Mouse (Mus musculus) monocyte, adult 59 days (primary cell): ENCODE data around the gene Manf. TPM values are rescaled to one million over a fixed set of nuclear protein-coding genes. Genes with fewer than 3 reads are reported as not detected.

ENCODE experiments used
- total RNA-seq, 2 experiments: library from RNA; stranded (reverse); gene quantifications; one replicate each; pipeline ENCODE4 v1.2.4; 2023

Gene Manf
- 100 to 1,000 TPM; 137 to 169 TPM for total RNA-seq

DNA sequence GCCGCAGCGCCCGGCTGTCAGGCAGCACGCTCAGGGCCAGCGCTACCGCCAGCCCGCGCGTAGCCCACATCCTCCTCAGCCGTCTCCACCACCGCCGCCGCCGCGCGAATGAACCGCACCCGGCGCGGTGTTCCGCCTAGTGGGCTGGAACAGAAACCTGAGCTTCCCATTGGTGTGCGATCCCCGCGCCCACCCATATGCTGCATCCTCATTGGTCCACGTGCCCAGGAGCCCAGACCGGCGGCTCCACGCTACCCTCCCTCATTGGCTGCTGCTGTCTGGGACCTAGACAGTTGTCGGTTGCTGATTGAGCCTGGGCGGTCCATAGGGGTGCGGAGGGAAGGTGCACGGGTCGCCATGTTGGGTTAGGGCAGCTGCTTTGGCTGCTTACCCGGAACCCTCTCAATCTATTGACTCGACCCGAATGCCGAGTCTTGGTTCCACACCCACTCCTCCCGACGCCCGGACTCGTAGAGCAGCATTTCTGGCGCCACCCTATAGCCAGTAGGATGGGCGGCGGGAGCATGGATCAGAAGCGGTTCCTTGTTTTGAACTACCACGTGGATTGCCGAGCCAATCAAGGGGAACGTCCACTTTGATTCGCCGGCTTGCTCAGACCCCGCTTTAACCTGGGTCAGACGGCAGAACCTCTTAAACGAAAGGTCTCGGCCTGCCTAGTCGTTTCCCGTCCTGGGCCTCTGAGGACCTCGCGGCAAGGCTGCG is at the start of gene Manf:
Manf (minus strand) TSS at position 151 of the 723 bp plus-strand sequence.

DNA sequence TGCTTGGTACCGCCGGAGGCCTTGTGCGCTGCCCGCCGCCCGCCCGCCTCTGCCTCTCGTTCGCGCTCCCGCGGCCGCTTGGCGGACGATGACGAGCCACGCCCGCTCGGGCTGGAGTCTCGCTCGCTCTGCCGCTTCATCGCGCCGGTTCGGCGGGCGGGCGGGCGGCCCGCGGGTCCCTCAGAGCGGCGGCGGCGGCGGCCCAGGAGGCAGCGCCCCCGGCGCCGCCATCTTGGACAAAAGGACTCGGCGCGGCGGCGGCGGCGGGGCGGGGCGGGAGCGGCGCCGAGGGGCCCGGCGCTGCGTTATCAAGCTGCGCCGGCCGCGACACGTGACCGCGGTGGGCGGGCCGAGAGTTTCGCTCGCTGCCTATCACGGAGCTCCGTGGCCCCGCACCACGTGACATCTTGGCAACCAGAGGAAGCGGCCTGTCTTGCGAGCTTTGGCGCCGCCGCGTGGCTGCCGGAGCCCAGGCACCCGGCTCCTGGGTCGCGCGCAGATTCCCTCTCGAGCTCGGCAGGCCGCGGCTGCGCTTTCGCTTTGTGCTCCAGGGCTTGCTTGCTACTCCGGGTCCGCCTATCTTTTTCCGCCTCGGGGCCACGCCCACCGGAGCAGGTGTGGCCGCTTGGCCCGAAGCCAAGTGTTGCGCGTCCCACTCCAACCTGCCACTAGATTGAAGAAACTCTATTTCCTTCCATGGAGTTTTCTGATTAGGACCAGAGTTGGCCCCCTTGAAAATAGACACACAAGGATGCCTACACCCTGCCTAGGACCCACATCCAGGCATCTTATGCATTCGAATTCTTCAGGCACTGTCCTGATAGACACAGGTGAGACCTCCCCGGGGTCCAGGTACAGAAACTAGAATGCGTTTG is 4.7 kb downstream of the Manf start, which contains the start of gene Rbm15b:
Rbm15b (minus strand) TSS at position 601 of the 875 bp plus-strand sequence.

DNA sequence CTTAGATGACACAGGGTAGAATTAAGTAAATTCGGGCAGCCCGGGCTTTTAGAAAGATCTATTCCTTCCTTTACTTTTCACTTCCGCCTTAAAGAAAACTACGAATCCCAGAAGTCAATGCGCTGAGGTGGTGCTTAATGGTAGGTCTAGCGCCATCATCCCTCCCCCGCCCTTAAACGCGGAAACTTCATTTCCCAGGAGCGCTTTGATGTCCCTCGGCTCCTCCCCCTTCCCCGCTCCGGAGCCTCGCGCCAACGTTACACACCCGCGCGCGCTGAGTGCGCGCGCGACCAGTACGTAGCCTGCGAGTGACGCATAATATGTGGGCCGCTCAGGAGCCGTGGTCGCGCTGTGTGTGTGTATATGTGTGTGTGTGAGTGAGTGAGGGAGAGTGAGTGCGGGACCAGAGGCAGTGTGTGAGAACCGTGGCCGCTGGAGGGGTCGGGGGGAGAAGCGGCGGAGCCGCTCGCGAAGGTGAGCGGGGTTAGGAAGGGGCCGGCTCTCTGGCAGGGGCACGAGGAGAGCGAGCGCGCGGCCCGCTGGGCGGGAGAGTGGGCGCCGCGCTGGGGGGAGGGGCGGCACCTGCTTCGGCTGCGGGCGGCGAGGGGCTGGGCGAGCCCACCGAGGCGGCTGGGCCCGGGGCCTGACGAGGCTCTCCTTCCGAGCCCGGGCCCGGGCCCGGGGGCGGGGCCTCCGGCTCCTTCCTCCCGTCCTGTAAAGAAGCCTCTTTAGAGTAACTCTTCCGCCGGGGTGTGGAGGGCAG is 70.0 kb downstream of the Manf start, which contains the start of gene Dcaf1:
Dcaf1 (plus strand) TSS at position 257 of the 763 bp plus-strand sequence.

DNA sequence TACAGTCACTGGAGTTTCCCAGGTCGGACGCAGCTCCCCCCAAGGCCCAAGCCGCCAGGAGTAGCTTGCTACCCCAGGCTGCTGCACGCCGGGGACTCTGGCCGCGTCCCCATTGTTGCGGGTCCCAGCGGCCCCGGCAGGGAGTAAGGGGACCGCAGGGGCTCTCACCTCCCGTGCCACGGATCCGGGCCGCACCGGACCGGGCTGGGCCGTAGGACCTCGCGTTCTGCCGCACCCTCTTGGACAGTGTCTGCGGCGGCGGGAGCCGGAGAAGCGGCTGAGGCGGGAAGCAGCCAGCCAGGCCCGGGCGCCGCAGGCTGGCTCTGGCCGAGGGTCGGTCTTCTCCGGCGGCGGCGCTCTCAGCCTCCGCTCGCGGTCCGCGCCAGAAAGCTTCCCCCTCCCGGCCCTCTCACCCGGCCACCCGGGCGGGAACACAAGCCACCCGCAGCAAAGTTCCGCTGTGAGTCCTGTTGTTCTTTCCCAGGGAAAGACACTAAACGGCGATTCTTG is 102.9 kb downstream of the Manf start, which contains the start of gene Rad54l2:
Rad54l2 (minus strand) TSS at position 383 of the 510 bp plus-strand sequence.

Other genes with a start within 250 kb of the Manf start
- not detected for gene Grm2, start 235.9 kb downstream of the Manf start, total RNA-seq
- gene Tex264, start 206.1 kb downstream of the Manf start, total RNA-seq: 10 to 100 TPM; 33.1 to 36.4 TPM
- 10 to 100 TPM; 10.0 to 14.1 TPM for gene Rad54l2, start 102.8 kb downstream of the Manf start, total RNA-seq
- gene Dcaf1, start 70.1 kb downstream of the Manf start, total RNA-seq: 1 to 10 TPM; 4.4 to 6.8 TPM
- 10 to 100 TPM; 21.6 to 25.4 TPM for gene Rbm15b, start 4.6 kb downstream of the Manf start, total RNA-seq